Mouse (Mus musculus): ENCODE results near the gene Snrnp200.

GRCm38 (mm10) chr2:127225261-127225660 lies 17.1 kb downstream of the Snrnp200 start:
- TF ChIP-seq POLR2A (IDR thresholded peaks at IDR 0.05; ENCODE audit: low read depth, low read length) (no peak), CTCF (IDR thresholded peaks at IDR 0.05; ENCODE audit: extremely low read depth, insufficient read depth, insufficient read length, insufficient replicate concordance) (no peak)

Data from spleen, adult 2 months (tissue).